Mouse (Mus musculus) left cerebral cortex, postnatal 4 days (tissue): Measurements from ENCODE around the gene Parg. TPM values are rescaled to one million over a fixed set of nuclear protein-coding genes. Genes with fewer than 3 reads are reported as not detected.

ENCODE experiments used
- DNase-seq: peaks from one replicate; pipeline ENCODE4 v3.0.0-alpha.2; 2022
- intact Hi-C: fragments of 180-260 bp; cut with DNase I; formaldehyde crosslinking; loops from one replicate; pipeline ENCODE4 v1.15.1; 2025
- total RNA-seq, 2 experiments: library from RNA; stranded (reverse); gene quantifications; 2 replicates each; pipeline ENCODE4 v1.2.3; 2021

Parg gene
- total RNA-seq, 2 experiments from 2014 or later: 42.8 to 44.2 TPM

GRCm38 (mm10) chr14:32311381-32312035 is 109.8 kb downstream of the Parg start:
- DNase-seq: no peak

GRCm38 (mm10) chr14:32317822-32318221 is 116.1 kb downstream of the Parg start:
- DNase-seq: no peak
- intact Hi-C loops: no loop called here

More at GRCm38 (mm10) chr14:32311381-32312035, 109.8 kb downstream of the Parg start:
- intact Hi-C loops: no loop called here

GRCm38 (mm10) chr14:32321732-32322685 is 120.3 kb downstream of the Parg start, which contains the start of gene Ogdhl:
Ogdhl (plus strand) TSS chr14:32322019.
- DNase-seq: peak; percentile 76
- intact Hi-C loops: no loop called here

- DNase-seq: peak; percentile 55
- intact Hi-C loops: no loop called here
Observed at GRCm38 (mm10) chr14:32323221-32323620, 121.5 kb downstream of the Parg start.

- intact Hi-C loops: no loop called here
Observed at GRCm38 (mm10) chr14:32327366-32327765, 125.6 kb downstream of the Parg start.

GRCm38 (mm10) chr14:32332515-32333445 is 131.0 kb downstream of the Parg start:
- intact Hi-C loops: no loop called here
- peak; percentile 41 for DNase-seq

More at GRCm38 (mm10) chr14:32327366-32327765, 125.6 kb downstream of the Parg start:
- peak; percentile 57 for DNase-seq

GRCm38 (mm10) chr14:32336021-32336420 is 134.3 kb downstream of the Parg start:
- intact Hi-C loops: no loop called here
- DNase-seq: peak; percentile 70

- DNase-seq: peak; percentile 80
- intact Hi-C loops: no loop called here
Observed at GRCm38 (mm10) chr14:32336547-32336946, 134.8 kb downstream of the Parg start.

GRCm38 (mm10) chr14:32341823-32342222 is 140.1 kb downstream of the Parg start:
- intact Hi-C loops: no loop called here
- DNase-seq: no peak

- intact Hi-C loops: no loop called here
Observed at GRCm38 (mm10) chr14:32344176-32344575, 142.4 kb downstream of the Parg start.

GRCm38 (mm10) chr14:32344694-32345093 is 142.9 kb downstream of the Parg start:
- intact Hi-C loops: no loop called here

More at GRCm38 (mm10) chr14:32344176-32344575, 142.4 kb downstream of the Parg start:
- DNase-seq: no peak

More at GRCm38 (mm10) chr14:32344694-32345093, 142.9 kb downstream of the Parg start:
- DNase-seq: no peak

Other genes starting within 250 kb of the Parg start
- gene Galnt15, start 173.0 kb upstream of the Parg start, total RNA-seq: under 1 TPM; 0.74 to 0.78 TPM
- 10 to 100 TPM; 17.8 to 19.9 TPM for gene Oxnad1, start 116.6 kb upstream of the Parg start, total RNA-seq
- gene Dph3, start 116.2 kb upstream of the Parg start, total RNA-seq: 10 to 100 TPM; 41.4 to 45.5 TPM
- not detected for gene Msmb, start 59.9 kb upstream of the Parg start, total RNA-seq
- 10 to 100 TPM; 99.3 to 99.7 TPM for gene Ncoa4, start 42.1 kb upstream of the Parg start, total RNA-seq
- gene Timm23, start 51 bp upstream of the Parg start, total RNA-seq: 10 to 100 TPM; 58.9 to 81.0 TPM
- 10 to 100 TPM; 35.3 to 40.3 TPM for gene Ogdhl, start 120.1 kb downstream of the Parg start, total RNA-seq
- not detected for gene 1700024G13Rik, start 186.4 kb downstream of the Parg start, total RNA-seq